Mouse (Mus musculus): ENCODE data around the gene Slfn9.

DNA sequence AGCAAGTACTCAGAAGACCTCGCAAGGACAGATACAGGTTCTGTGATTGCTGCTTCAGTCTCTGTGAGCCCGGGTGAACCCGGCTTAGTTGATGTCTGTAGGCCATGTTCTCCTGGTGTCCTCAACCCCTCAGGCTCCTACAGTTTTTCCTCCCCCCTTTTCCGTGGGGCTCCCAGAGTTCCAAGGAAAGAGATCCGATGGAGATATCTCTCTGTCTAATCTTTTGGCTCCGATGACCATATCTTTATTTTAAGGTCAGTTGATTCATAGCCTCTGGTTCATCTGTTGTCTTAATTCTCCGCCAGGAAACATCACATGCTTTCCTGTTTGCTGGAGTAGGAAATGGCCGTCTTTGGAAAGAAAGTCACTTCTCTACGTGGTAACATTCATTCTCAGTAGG, 42.6 kb downstream of the Slfn9 start:
- TF ChIP-seq CTCF (IDR thresholded peaks at IDR 0.05; ENCODE audit: low read depth, low read length) (no peak), POLR2A (IDR thresholded peaks at IDR 0.05; ENCODE audit: borderline replicate concordance, low read depth, low read length) (no peak)
